Comparison of ENCODE assay signal across 24 mouse cellular contexts in genomic region chr3:130149180-130149579, GRCm38 (mm10). TPM values are rescaled to one million over a fixed set of nuclear protein-coding genes. Genes with fewer than 3 reads are reported as not detected.
A peak's percentile ranks its signal among the peaks of the same experiment; 100 is the strongest.
DNase-seq lines count a peak whose midpoint lies in the region; ATAC-seq and TF ChIP-seq lines count a peak whose summit lies in the region.
"Had no signal": no experiment of that assay in that cellular context is flagged by ENCODE, and none has a peak within 500 bp of the region (broad histone marks: within the 10 kb centered on the region; RNA-seq: fewer than 3 reads in every experiment).

No protein-coding gene starts in this region.

- TF ChIP-seq POLR2A in cerebellum, adult 2 months (IDR thresholded peaks at IDR 0.05; ENCODE audit: borderline replicate concordance, insufficient read depth, low read length) = no peak

- no peak overlapping the region for H3K4me3 ChIP-seq in cerebellum, adult 2 months (replicated peaks; ENCODE audit: insufficient read depth, low read depth, low read length)
- H3K4me3 ChIP-seq: embryonic facial prominence, embryonic 13.5 days; embryonic facial prominence, embryonic 15.5 days; erythroblast, embryonic 14.5 days; forebrain, embryonic 10.5 days; forebrain, embryonic 12.5 days had no signal

- WGBS in cerebellum, adult 2 months = 94% methylated on average over 1 of the region's 1 CpGs

- ATAC-seq in CD4-positive, CD25-positive, alpha-beta regulatory T cell, adult 4 months = peak; percentile 49
- ATAC-seq: activated CD4-positive, CD25-positive, alpha-beta regulatory T cell, adult 4 months; forebrain, embryonic 14.5 days; forebrain, embryonic 16.5 days; Patski had no signal

- no peaks in the 10 kb centered on the region for H3K27me3 ChIP-seq in cerebellum, adult 2 months (ENCODE audit: control insufficient read depth, insufficient read depth, low read length)
- H3K27me3 ChIP-seq: embryonic facial prominence, embryonic 15.5 days; forebrain, embryonic 12.5 days; Patski had no signal

- H3K27ac ChIP-seq in cerebellum, adult 2 months (ENCODE audit: insufficient read depth, low read length) = no peak overlapping the region
- H3K27ac ChIP-seq: embryonic facial prominence, embryonic 13.5 days; embryonic facial prominence, embryonic 15.5 days; forebrain, embryonic 10.5 days; forebrain, embryonic 12.5 days had no signal

- no peak for TF ChIP-seq CTCF in cerebellum, adult 2 months (IDR thresholded peaks at IDR 0.05; ENCODE audit: borderline replicate concordance, insufficient read depth, low read depth, low read length)

- no peaks in the 10 kb centered on the region for H3K4me1 ChIP-seq in cerebellum, adult 2 months (ENCODE audit: control insufficient read depth, insufficient read depth, low read length)
- H3K4me1 ChIP-seq: forebrain, embryonic 10.5 days had no signal

- DNase-seq in 416B (ENCODE audit: low read depth) = peak; percentile 1
- DNase-seq in induced T-regulatory cell, adult 2 months (ENCODE audit: low read depth) = peak; percentile 18
- DNase-seq in cerebellum, adult 2 months = no peak
- no peak for DNase-seq in urinary bladder, postnatal 14 days (ENCODE audit: low spot score)
- DNase-seq: adrenal gland, adult 8-10 months; adrenal gland, postnatal 14 days; B cell, adult 2 months; cerebellum, adult 11-12 months; cerebellum, adult 8-10 months; cerebellum, adult 9-11 months; cerebellum, postnatal 14 days; cerebellum, postnatal 36 days; embryo, embryonic 11 days had no signal

RNA-seq across cellular contexts. Expression of gene Col25a1, which starts 17.9 kb away (rescaled TPM):
- polyA plus RNA-seq in CD4-positive, CD25-positive, alpha-beta regulatory T cell, adult 4 months (2017; shearing (Covaris generic)) = under 1 TPM in 1 of 2 experiments, not detected in 1; 0.08 TPM
- 3.5 and 3.7 TPM in 2 replicates for polyA plus RNA-seq in cerebellum, adult 2 months (2012; rRNA removed)
- polyA plus RNA-seq: G1E had no signal

Comparison
In these comparisons a context has a peak if more than half of its experiments do, and no peak if none do; other contexts are left out.
1. DNase-seq: peak in 416B (single experiment) and induced T-regulatory cell, adult 2 months (single experiment); none in cerebellum, adult 2 months (0 of 2) and urinary bladder, postnatal 14 days (single experiment).